Mouse (Mus musculus): Measurements from ENCODE around the gene Ppih.

Gene Ppih

GRCm38 (mm10) chr4:119320131-119320830 lies at the start of gene Ppih:
TSS of gene Ppih (minus strand) at chr4:119320546.
- peak; percentile 96 for DNase-seq (ENCODE audit: low spot score)

- no peak for DNase-seq (ENCODE audit: low spot score)
These were observed 49.1 kb upstream of the Ppih start for GRCm38 (mm10) chr4:119369460-119369859.

- DNase-seq (ENCODE audit: low spot score) = no peak
These were observed 46.6 kb upstream of the Ppih start for GRCm38 (mm10) chr4:119366758-119367526.

- DNase-seq (ENCODE audit: low spot score) = no peak
These were observed 41.9 kb upstream of the Ppih start for GRCm38 (mm10) chr4:119362231-119362630.

GRCm38 (mm10) chr4:119359196-119359971 lies 39.0 kb upstream of the Ppih start:
- DNase-seq (ENCODE audit: low spot score) = peak; percentile 54

- DNase-seq (ENCODE audit: low spot score) = no peak
These were observed 25.2 kb upstream of the Ppih start for GRCm38 (mm10) chr4:119345508-119345907.

GRCm38 (mm10) chr4:119338861-119339361 lies 18.6 kb upstream of the Ppih start:
- DNase-seq (ENCODE audit: low spot score) = peak; percentile 79

- no peak for DNase-seq (ENCODE audit: low spot score)
These were observed 18.1 kb upstream of the Ppih start for GRCm38 (mm10) chr4:119338422-119338821.

- DNase-seq (ENCODE audit: low spot score) = no peak
These were observed 13.1 kb upstream of the Ppih start for GRCm38 (mm10) chr4:119333487-119333886.

- DNase-seq (ENCODE audit: low spot score) = peak; percentile 12
These were observed 677 bp upstream of the Ppih start for GRCm38 (mm10) chr4:119320896-119321550.

GRCm38 (mm10) chr4:119313756-119314155 lies 6.6 kb downstream of the Ppih start:
- no peak for DNase-seq (ENCODE audit: low spot score)

- no peak for DNase-seq (ENCODE audit: low spot score)
These were observed 14.9 kb downstream of the Ppih start for GRCm38 (mm10) chr4:119305418-119305817.

- no peak for DNase-seq (ENCODE audit: low spot score)
These were observed 17.1 kb downstream of the Ppih start for GRCm38 (mm10) chr4:119303291-119303690.

GRCm38 (mm10) chr4:119301777-119302176 lies 18.6 kb downstream of the Ppih start:
- no peak for DNase-seq (ENCODE audit: low spot score)

- DNase-seq (ENCODE audit: low spot score) = no peak
These were observed 19.6 kb downstream of the Ppih start for GRCm38 (mm10) chr4:119300761-119301160.

- DNase-seq (ENCODE audit: low spot score) = no peak
These were observed 23.0 kb downstream of the Ppih start for GRCm38 (mm10) chr4:119297361-119297760.

GRCm38 (mm10) chr4:119295134-119295453 lies 25.3 kb downstream of the Ppih start:
- DNase-seq (ENCODE audit: low spot score) = peak; percentile 34

- peak; percentile 99 for DNase-seq (ENCODE audit: low spot score)
These were observed 25.8 kb downstream of the Ppih start, which contains the start of gene Ybx1 for GRCm38 (mm10) chr4:119294415-119295133. TSS of gene Ybx1 (minus strand) at chr4:119294604.

GRCm38 (mm10) chr4:119293574-119294258 lies 26.6 kb downstream of the Ppih start:
- DNase-seq (ENCODE audit: low spot score) = peak; percentile 44

GRCm38 (mm10) chr4:119292771-119293573 lies 27.4 kb downstream of the Ppih start:
- DNase-seq (ENCODE audit: low spot score) = peak; percentile 65
